Mouse (Mus musculus): ENCODE measurements around the gene Nup210. TPM values are rescaled to one million over a fixed set of nuclear protein-coding genes. Genes with fewer than 3 reads are reported as not detected.
"Not testable (repeated sequence)": the region's sequence is repeated elsewhere in the genome, so short reads cannot be mapped to it uniquely, and the experiment has no call there.

The Nup210 gene
- polyA plus RNA-seq, 1 experiment from 2014 or later = 32.7 TPM

DNA sequence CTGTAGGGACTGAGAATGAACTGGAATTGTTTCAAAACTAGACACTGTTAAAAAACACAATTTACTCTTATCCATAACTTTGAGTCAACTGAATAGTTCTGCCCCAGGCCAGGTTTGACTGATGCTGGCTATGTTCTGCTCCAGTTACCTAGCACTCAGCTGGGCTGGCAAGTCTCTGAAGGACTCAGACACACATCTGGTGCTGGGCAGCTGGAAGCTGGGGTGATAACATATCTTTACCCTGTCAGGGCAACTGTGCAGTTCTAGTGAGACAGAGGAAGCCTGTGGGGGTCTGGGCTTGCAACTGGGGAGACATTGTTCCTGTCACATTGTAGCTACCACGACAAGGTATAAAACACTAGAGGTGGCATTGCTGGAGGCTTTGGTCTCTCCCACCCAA, 14.2 kb upstream of the Nup210 start:
- H3K9ac ChIP-seq = no peak overlapping the region
- H3K9me3 ChIP-seq = no peaks in the 10 kb centered on the region
- no peaks in the 10 kb centered on the region for H3K36me3 ChIP-seq (replicated peaks)
- no peak for ATAC-seq (ENCODE audit: low FRiP score)
- H3K4me3 ChIP-seq (replicated peaks) = no peak overlapping the region
- no peak overlapping the region for H3K27ac ChIP-seq
- H3K4me1 ChIP-seq = no peaks in the 10 kb centered on the region
- H3K27me3 ChIP-seq = 0 out of 2 replicates have a peak, but pooled peaks cover 4% of the 10 kb centered on the region
- no peak overlapping the region for H3K4me2 ChIP-seq
- 41% methylated on average over 1 of the region's 1 CpGs for WGBS

DNA sequence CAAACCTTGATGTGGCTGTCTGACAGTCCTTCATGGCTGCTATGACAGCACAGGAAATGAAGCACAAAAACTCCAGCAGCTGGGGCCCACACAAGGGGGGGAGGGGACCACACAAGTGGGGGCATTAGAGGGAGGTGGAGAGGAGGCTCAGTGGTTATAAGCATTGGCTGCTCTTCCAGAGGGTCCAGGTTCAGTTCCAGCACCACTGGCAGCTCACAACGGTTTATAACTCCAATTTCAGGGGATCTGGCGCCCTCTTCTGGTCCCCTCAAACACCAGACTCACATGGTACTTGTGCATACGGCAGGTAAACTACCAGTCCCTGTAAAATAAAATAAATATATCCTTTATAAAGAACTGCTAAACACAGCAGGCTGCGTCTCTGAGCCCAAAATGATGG, 12.4 kb upstream of the Nup210 start:
- Histone ChIP-seq H3K27ac (no peak overlapping the region), H3K36me3 (replicated peaks) (no peaks in the 10 kb centered on the region), H3K4me1 (0 out of 2 replicates have a peak, but pooled peaks cover 4% of the 10 kb centered on the region), H3K4me3 (replicated peaks) (no peak overlapping the region), H3K27me3 (0 out of 2 replicates have a peak, but pooled peaks cover 4% of the 10 kb centered on the region), H3K9me3 (no peaks in the 10 kb centered on the region), H3K4me2 (no peak overlapping the region), H3K9ac (no peak overlapping the region)
- ATAC-seq (ENCODE audit: low FRiP score) = no peak
- 49% methylated on average over 4 of the region's 4 CpGs for WGBS

DNA sequence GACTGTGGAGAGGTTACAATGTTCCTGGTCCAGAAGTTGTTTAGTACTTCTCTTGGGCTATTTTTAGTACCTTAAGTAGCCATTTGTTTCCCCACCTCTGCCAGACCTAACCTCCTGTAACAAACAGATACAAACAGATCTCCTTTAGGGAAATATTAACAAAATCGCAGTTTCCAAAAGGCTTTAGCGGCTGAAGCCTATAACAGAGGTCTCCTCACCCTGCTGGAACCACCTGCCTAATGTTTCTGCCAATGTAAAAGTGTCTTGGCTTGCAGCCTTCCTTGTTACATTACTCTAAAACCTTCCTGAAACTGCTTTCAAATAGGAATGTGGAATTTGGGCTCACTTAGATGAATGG, 8.6 kb upstream of the Nup210 start:
- Histone ChIP-seq H3K27ac (no peak overlapping the region), H3K9me3 (0 out of 2 replicates have a peak, but pooled peaks cover 7% of the 10 kb centered on the region), H3K4me3 (replicated peaks) (no peak overlapping the region), H3K27me3 (no peaks in the 10 kb centered on the region), H3K9ac (no peak overlapping the region), H3K36me3 (replicated peaks) (no peaks in the 10 kb centered on the region), H3K4me2 (no peak overlapping the region), H3K4me1 (0 out of 2 replicates have a peak, but pooled peaks cover 4% of the 10 kb centered on the region)
- no peak for ATAC-seq (ENCODE audit: low FRiP score)
- WGBS = 89% methylated on average over 2 of the region's 2 CpGs

DNA sequence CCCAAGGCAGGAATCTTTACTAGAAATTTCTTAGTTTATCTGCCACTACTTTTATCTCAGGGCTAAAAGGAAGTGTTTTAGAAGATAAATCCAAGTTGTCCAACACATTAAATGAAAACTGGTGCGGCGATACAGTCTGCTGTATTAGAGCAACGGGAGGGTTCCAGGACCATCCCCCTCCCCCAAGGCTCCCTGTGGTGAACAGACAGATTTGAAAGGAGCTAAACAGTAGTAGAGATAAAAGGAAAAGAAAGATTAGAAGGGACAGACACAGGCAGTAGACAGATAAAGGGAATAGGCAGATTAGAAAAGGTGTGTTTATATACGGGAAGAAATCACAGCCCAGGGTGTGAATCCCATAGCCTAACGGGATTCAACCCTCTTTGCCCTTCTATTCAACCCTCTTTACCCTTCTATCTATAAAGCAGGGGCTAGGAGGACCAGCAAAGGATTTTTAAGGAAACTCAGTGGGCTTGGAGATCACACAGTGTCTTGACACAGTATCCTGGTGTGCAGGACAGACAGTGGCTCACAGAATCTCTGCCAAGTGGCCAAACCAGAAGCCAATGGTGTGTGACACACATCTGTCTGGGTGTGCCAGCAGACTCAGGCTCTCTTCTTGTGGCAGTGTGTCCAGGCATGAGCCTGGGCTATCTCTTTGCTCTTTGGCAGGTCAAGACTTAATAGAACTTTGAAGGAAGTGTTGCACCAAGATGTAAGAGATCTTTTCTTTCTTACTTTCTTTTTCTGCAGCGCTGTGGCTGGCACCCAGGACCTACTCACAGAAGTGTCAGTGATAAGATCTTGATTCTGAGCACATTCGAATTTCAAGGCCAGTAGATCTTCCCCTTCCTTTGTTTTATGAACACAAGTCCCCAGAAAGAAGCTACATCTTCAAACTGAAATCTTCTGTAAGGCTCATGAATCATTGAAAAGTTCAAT, 7.9 kb upstream of the Nup210 start:
- H3K9ac ChIP-seq = no peak overlapping the region
- H3K9me3 ChIP-seq = 0 out of 2 replicates have a peak, but pooled peaks cover 7% of the 10 kb centered on the region
- H3K4me2 ChIP-seq = no peak overlapping the region
- H3K27me3 ChIP-seq = no peaks in the 10 kb centered on the region
- H3K27ac ChIP-seq = no peak overlapping the region
- H3K4me3 ChIP-seq (replicated peaks) = no peak overlapping the region
- H3K4me1 ChIP-seq = 0 out of 2 replicates have a peak, but pooled peaks cover 4% of the 10 kb centered on the region
- ATAC-seq (ENCODE audit: low FRiP score) = no peak
- no peaks in the 10 kb centered on the region for H3K36me3 ChIP-seq (replicated peaks)
- WGBS = 35% methylated on average over 7 of the region's 7 CpGs

DNA sequence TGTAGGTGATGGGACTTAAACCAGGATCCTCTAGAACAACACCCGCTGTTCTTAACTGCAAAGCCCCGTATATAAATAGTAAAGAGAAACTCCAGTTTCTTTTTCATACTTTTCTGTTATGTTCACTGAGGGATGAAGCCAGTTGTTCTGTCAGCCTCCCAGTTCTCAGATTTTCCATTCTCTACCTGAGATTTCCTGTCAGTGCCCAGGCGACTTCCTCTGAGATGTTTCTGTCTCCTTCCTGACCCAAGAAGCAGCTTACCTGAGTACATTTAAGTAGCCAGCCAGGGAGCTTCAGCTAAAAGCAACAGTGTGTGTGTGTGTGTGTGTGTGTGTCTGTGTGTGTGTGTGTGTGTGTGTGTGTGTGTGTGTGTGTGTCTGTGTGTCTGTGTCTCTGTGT, 6.8 kb upstream of the Nup210 start:
- Histone ChIP-seq H3K4me2 (no peak overlapping the region), H3K27ac (no peak overlapping the region), H3K27me3 (no peaks in the 10 kb centered on the region), H3K4me3 (replicated peaks) (no peak overlapping the region), H3K9ac (no peak overlapping the region), H3K9me3 (0 out of 2 replicates have a peak, but pooled peaks cover 7% of the 10 kb centered on the region), H3K4me1 (0 out of 2 replicates have a peak, but pooled peaks cover 4% of the 10 kb centered on the region), H3K36me3 (replicated peaks) (no peaks in the 10 kb centered on the region)
- no peak for ATAC-seq (ENCODE audit: low FRiP score)
- WGBS = 87% methylated on average over 3 of the region's 3 CpGs

DNA sequence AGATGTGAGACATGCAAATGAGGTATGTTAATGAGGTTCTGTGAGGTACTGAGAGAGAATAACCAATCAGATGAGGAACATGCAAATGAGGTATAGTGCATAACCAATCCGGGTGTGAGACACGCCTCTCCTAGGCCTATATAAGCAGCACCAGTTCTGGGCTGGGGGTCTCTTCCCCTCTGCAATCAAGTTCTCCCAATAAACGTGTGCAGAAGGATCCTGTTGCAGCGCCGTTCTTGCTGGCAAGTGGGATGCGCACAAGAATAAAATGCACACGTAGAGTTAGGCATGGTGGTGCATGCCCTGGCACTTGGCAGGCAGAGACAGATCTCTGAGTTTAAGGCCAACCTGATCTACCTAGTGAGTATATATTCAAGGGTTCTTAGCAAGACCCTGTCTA, 4.5 kb upstream of the Nup210 start:
- not testable (repeated sequence) for ATAC-seq (ENCODE audit: low FRiP score); H3K4me3 ChIP-seq (replicated peaks); H3K9me3 ChIP-seq; H3K4me2 ChIP-seq; H3K27me3 ChIP-seq; H3K27ac ChIP-seq; H3K9ac ChIP-seq; H3K36me3 ChIP-seq (replicated peaks)
- H3K4me1 ChIP-seq = peaks cover 15% of the 10 kb centered on the region
- WGBS = 93% methylated on average over 7 of the region's 7 CpGs

DNA sequence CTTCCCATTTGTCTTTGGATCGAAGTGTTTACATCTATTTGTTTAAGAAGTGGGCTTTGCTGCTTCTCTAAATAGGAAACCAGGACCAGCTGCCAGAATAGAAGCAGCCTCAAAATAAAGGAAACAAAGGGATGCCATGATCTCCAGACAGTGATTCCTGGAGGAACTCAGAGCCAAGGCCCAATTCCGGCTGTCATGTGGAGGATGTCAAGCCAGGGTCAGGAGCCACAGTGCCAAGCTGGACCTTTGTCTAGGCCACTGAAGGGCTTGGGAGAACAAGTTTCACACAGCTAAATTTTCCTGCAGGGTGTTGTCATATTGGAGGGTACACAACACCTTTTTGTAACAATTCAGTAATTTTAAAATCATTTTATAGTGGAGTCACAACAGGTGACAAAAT, 3.6 kb upstream of the Nup210 start:
- Histone ChIP-seq H3K27ac (no peak overlapping the region), H3K36me3 (replicated peaks) (no peaks in the 10 kb centered on the region), H3K27me3 (no peaks in the 10 kb centered on the region), H3K9ac (no peak overlapping the region), H3K9me3 (0 out of 2 replicates have a peak, but pooled peaks cover 7% of the 10 kb centered on the region), H3K4me3 (replicated peaks) (no peak overlapping the region), H3K4me2 (no peak overlapping the region), H3K4me1 (peaks cover 24% of the 10 kb centered on the region)
- ATAC-seq (ENCODE audit: low FRiP score) = no peak
- 87% methylated on average over 2 of the region's 2 CpGs for WGBS

DNA sequence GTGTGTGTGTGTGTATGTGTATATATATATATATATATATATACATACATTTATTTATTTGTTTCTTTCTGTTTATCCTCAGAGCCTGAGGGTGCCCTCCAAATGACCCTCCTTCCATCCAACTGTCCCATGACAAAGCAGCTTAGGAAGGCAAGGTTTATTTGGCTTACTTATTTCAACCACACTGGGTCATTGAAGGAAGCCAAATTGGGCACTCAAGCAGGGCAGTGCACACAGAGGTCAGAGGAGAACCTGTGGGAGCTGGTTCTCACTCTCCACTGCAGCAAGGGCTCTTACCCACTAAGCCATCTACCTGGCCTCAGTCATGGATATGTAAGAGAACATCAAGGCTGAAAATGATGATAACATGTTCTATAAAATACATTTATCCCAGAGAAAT, 1.9 kb upstream of the Nup210 start:
- Histone ChIP-seq H3K9me3 (0 out of 2 replicates have a peak, but pooled peaks cover 7% of the 10 kb centered on the region), H3K4me2 (no peak overlapping the region), H3K4me3 (replicated peaks) (no peak overlapping the region), H3K27me3 (no peaks in the 10 kb centered on the region), H3K4me1 (peaks cover 29% of the 10 kb centered on the region), H3K36me3 (replicated peaks) (no peaks in the 10 kb centered on the region), H3K9ac (no peak overlapping the region), H3K27ac (no peak overlapping the region)
- no peak for ATAC-seq (ENCODE audit: low FRiP score)

DNA sequence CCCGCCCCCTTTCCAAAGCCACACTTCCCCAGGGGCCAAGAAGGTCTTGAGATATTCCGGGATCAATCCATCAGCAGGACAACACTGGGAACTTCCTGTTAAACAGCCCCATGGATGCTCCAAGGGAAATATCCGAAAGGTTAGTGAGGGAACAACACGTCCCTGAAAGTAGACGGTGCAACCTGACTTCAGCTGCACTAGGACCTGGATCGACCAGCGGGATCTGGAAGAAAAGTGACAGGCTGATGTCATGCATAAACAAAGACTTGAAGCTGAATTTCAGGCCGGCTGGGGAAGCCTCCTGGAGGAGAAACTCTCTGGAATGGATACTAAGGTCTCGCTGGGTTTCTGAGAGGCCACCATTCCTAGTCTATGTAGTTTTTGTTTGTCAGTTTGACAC, 520 bp upstream of the Nup210 start:
- Histone ChIP-seq H3K9ac (peak overlapping the region; percentile 82), H3K9me3 (0 out of 2 replicates have a peak, but pooled peaks cover 7% of the 10 kb centered on the region), H3K36me3 (replicated peaks) (no peaks in the 10 kb centered on the region), H3K4me3 (replicated peaks) (peak overlapping the region; percentile 70), H3K4me2 (peak overlapping the region; percentile 91), H3K4me1 (peaks cover 29% of the 10 kb centered on the region), H3K27ac (peak overlapping the region; percentile 82; the same call in 1 of the 2 replicates), H3K27me3 (no peaks in the 10 kb centered on the region)
- 1% methylated on average over 9 of the region's 9 CpGs for WGBS
- peak; percentile 56 for ATAC-seq (ENCODE audit: low FRiP score)

DNA sequence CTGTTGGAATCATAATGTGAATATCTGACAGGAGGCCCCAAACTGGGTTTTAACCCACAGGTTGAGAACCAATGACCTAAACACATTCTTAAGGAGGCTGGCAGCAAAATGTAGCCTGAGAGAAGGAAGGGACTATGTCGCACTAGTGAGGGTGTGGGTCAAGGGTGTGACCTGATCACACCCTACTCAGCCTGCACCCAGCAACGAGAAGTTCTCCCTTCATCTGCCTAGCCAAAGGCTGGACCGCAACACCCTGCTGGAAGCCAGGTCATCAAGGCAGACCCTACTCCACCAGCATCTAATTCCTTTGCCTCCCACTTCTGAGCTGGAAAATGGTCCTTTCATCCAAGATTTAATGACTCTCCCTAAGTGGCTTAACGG, 776 bp downstream of the Nup210 start:
- Histone ChIP-seq H3K36me3 (replicated peaks) (no peaks in the 10 kb centered on the region), H3K9me3 (no peaks in the 10 kb centered on the region), H3K27me3 (no peaks in the 10 kb centered on the region), H3K27ac (peak overlapping the region; percentile 82; the same call in 1 of the 2 replicates), H3K9ac (peak overlapping the region; percentile 82), H3K4me1 (peaks cover 29% of the 10 kb centered on the region), H3K4me2 (peak overlapping the region; percentile 91), H3K4me3 (replicated peaks) (peak overlapping the region; percentile 70)
- ATAC-seq (ENCODE audit: low FRiP score) = no peak
- WGBS = 8% methylated on average over 4 of the region's 4 CpGs

DNA sequence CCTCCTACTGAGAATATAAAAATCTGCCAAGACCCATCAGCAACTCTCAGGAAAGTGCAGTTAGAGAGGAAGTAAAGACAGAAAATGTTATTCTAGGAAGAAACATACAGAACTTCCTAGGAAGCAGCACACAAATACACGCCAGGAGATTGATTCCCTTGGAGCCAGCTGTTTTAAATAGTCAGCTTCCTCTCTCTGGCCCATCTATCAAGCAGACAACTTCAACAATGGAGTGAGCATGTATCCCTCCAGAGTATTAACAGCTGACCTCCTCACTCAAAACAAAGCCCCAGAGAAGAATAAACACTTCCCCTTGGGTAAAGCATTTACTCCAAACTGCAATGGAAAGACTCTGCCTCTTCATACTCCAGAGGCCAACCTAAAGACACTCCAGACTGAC, 1.5 kb downstream of the Nup210 start:
- Histone ChIP-seq H3K27me3 (no peaks in the 10 kb centered on the region), H3K4me2 (peak overlapping the region; percentile 91), H3K4me1 (peaks cover 29% of the 10 kb centered on the region), H3K9me3 (no peaks in the 10 kb centered on the region), H3K27ac (no peak overlapping the region), H3K36me3 (replicated peaks) (no peaks in the 10 kb centered on the region), H3K4me3 (replicated peaks) (peak overlapping the region; percentile 70; the same call in 1 of the 2 replicates), H3K9ac (no peak overlapping the region)
- no peak for ATAC-seq (ENCODE audit: low FRiP score)
- WGBS = 44% methylated on average over 1 of the region's 1 CpGs

DNA sequence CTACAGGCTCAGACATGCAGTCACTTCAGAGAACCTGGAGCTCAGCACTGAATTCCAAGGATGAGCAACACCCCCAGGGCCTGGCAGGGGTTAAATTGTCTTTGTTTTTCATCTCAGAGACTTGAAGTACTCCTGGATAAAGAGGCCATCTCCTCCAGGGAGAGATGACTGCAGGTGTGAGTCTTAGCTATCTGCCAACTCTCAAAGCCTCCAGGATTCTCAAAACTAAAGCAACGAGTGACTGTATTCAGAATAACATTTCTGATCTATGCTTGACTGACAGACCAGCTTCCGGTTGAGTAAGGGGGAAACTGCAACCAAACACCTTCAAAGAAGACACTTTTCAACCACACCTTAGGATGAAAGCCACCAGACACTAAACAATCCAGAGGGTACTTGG, 1.9 kb downstream of the Nup210 start:
- Histone ChIP-seq H3K9me3 (no peaks in the 10 kb centered on the region), H3K27me3 (no peaks in the 10 kb centered on the region), H3K9ac (no peak overlapping the region), H3K4me2 (peak overlapping the region; percentile 91; the same call in 1 of the 2 replicates), H3K36me3 (replicated peaks) (no peaks in the 10 kb centered on the region), H3K4me3 (replicated peaks) (no peak overlapping the region), H3K4me1 (peaks cover 29% of the 10 kb centered on the region), H3K27ac (no peak overlapping the region)
- 67% methylated on average over 2 of the region's 2 CpGs for WGBS
- no peak for ATAC-seq (ENCODE audit: low FRiP score)

DNA sequence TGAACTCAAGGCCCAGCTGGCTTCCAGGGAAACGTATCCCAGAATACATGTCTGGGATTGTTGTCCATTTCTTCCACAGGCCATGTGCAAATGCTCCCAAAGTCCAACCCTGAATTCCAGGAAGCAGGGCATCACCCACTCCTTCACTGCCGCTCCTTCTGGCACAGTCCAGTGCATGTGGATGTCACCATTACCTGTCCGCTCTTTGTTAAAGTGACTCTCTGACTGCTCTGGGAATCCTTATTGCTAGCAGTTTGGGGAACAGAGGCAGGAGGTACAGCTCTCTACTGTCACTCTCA, 4.7 kb downstream of the Nup210 start:
- no peak overlapping the region for H3K4me3 ChIP-seq (replicated peaks)
- no peaks in the 10 kb centered on the region for H3K9me3 ChIP-seq
- no peak overlapping the region for H3K9ac ChIP-seq
- H3K27ac ChIP-seq = no peak overlapping the region
- H3K4me1 ChIP-seq = peaks cover 21% of the 10 kb centered on the region
- no peaks in the 10 kb centered on the region for H3K27me3 ChIP-seq
- no peak for ATAC-seq (ENCODE audit: low FRiP score)
- no peaks in the 10 kb centered on the region for H3K36me3 ChIP-seq (replicated peaks)
- no peak overlapping the region for H3K4me2 ChIP-seq
- WGBS = 93% methylated on average over 3 of the region's 3 CpGs
